Mouse (Mus musculus) gastrocnemius, postnatal 4 days (tissue): ENCODE data around the gene Polr2a. TPM values are rescaled to one million over a fixed set of nuclear protein-coding genes. Genes with fewer than 3 reads are reported as not detected.
A peak's percentile ranks its signal among the peaks of the same experiment; 100 is the strongest.
"Not testable (repeated sequence)": the region's sequence is repeated elsewhere in the genome, so short reads cannot be mapped to it uniquely, and the experiment has no call there.

Experiments used
- DNase-seq, 2 experiments: peaks; one replicate each; pipeline ENCODE4 v3.0.0; 2021 to 2022; ENCODE audit warnings: low spot score in 2 of 2, mixed read lengths in 2 of 2
- total RNA-seq, 2 experiments: library from RNA; stranded (reverse); gene quantifications; 2 replicates each; pipeline ENCODE4 v1.2.3; 2021

The Polr2a gene
- total RNA-seq, 2 experiments from 2014 or later = 66.4 to 72.2 TPM

DNA sequence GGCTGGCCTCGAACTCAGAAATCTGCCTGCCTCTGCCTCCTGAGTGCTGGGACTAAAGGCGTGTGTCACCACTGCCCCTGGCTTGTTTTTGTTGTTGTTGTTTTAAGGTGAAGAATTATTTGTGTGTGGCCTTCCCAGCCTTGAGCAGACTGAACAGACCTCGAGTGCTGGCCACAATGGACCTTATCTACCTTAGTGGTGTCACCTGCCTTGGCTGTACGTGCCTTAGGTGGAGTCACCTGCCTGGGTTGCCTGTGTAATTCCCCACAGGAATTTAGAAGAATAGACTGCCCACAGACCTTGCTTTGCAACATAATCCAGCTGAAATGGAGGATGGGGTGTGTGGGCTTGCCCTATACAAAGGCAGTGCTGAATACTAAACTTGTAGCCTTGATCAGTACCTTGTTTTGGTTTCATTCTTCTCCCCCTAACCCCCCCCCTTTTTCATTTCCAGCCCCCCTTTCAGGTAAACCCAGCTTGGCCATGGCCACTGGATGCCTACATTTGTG is 50.5 kb downstream of the Polr2a start:
- no peak for DNase-seq

GRCm38 (mm10) chr11:69707480-69707847 is 51.0 kb downstream of the Polr2a start:
- no peak for DNase-seq

- DNase-seq = peak in 1 of 2 experiments; percentile 62
Observed at GRCm38 (mm10) chr11:69706775-69707479, 51.5 kb downstream of the Polr2a start.

DNA sequence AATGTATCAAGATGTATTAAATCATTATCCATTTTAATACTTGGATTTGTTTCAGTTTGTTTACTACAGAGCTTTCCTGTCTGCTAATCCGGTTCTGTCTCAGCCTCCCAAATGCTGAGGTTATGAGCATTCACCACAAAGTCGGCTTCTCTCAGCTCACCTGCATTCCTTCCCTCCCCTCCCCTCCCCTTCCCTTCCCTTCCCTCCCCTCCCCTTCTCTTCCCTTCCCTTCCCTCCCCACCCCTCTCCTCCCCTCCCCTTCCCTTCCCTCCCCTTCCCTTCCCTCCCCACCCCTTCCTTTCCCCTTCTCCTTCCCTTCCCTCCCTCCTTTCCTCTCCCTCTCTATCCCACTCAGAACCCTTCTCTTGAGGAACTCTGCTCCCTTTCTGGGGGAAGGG is 53.8 kb downstream of the Polr2a start:
- DNase-seq = no peak

DNA sequence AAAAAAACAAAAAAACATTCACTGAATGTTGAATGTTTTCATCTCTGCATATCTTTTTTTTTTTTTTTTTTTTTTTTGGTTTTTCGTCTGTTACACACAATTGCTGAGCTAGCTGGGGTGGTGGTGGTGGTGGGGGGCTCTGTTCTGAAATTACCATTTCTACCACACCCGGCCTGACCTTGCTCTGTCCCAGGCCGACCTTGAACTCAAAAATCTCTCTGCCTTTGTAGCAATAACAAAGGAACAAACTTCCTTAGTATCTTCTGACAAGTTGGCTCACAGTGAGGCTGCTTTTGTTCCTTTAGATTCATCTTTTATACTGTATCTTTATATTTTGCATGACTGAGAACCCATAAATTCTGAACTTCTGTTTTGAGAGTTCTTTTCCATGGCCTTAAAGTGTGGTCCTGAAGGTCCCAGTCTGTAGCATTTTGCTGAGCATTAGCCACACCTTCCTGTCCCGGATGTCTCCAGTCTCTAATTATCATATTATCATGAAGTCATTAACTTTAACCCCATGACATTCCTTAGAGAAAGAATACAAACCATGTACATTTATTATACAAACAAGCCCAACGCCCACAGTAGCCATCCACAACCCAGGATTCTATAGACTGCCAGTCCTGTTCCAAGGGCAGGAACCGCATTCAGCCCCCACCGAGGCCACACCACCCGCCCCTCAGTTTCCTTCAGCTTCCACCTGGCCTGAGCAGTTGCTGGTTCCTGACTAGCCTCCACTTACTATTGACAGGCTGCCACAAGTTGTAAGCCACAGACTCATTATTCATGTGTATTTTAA is 54.4 kb downstream of the Polr2a start:
- no peak for DNase-seq

GRCm38 (mm10) chr11:69703381-69703780 is 55.1 kb downstream of the Polr2a start:
- DNase-seq = not testable (repeated sequence)

- not testable (repeated sequence) for DNase-seq
Observed at GRCm38 (mm10) chr11:69702886-69703285, 55.6 kb downstream of the Polr2a start.

DNA sequence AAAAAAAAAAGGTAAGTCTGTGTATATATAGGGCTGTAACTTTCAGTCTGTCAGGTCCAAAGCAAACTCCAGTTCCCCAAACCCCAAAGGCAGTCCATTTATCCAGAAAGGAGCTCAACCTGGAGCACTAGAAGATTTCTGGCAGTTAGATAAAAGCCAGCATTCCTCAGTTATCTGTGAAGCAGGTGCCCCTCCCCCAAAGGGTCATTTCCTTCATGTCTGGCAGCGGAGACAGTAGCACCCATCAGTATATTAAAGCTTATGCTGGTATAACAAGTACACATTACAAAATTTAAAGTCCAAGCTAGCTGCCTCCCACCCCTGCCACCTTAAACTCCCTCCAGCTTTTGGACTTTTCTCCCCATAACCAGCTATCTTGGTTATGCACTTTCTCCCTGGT is 58.8 kb downstream of the Polr2a start:
- no peak for DNase-seq

DNA sequence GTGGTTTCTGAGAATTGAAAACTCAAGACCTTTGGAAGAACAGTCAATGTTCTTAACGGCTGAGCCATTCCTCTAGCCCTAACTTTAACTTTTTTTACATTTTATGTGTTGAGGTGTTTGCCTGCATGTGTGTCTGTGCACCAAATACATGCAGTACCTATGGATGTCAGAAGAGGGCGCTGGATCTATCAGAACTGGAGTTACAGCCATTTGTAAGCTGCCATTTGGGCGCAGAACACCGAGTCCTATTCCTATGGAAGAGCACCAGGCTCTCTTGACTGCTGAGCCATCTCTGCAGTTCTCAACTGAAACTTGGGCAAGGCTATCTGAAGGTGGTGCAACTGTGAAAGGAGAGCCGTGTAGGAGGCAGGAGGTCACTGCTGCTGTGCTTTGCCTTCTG is 59.9 kb downstream of the Polr2a start:
- DNase-seq = no peak

DNA sequence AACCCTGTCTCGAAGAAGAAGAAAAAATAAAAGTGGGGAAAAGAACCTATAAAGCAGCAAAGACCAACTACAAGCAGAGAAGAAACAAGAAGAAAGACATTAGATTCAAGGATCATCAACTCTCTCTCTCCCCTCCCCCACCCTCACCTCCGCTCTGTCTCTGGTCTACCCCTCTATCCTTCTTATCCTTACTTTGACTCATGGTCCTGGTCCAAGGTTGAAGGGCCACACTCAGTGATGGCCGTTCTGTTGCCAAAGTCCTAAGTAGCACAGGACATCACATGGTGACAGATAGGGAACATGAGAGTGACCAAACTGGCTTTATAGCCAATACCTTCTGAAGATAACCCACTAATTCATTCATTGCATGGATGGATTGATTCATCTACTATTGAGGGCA is 61.0 kb downstream of the Polr2a start:
- DNase-seq = no peak

DNA sequence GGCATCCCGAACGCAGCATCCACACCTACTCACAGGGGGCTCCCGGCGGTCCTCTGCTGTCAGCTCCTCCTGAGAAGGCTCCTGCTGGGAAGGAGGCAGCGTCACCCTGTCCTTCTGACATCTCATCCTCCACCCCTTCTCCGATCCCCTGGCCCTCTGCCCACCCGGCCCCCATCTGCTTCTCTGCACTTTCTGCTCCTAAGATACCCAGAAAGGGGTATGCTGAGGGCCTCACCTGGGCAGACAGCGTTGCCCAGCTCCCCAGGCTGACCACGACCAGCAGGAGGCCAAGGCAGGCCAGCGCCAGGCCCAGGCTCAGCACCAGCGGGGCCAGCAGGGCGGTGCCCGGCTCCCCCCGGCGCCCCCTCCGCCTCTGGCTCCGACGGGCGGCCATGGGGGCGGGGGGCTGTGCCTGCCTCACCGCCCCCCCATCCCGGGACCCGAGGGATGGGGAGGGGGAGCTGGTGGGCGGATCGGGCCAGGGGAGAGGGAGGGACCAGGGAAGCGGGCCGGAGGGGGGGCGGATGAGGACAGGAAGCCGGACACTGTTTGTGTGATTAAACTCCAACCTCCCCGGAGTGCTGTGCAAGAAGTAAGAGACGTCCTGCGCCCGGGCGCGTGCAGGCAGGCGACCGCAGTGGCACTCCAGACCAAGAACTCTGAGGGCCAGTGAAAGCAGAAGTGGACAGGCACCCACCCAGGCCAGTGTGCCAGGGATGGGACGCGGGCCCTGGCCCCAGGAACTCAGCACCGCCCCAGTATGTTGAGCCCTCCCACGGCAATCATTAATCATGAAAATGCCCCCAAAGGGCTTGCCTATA is 62.9 kb downstream of the Polr2a start, which contains the start of the genes Tnfsf12 and Tnfsfm13:
Gene Tnfsf12 (minus strand): TSS at position 489 of the 821 bp plus-strand sequence.
Gene Tnfsfm13 (minus strand): TSS at position 738 of the 821 bp plus-strand sequence.
- peak; percentile 75 to 83 for DNase-seq

DNA sequence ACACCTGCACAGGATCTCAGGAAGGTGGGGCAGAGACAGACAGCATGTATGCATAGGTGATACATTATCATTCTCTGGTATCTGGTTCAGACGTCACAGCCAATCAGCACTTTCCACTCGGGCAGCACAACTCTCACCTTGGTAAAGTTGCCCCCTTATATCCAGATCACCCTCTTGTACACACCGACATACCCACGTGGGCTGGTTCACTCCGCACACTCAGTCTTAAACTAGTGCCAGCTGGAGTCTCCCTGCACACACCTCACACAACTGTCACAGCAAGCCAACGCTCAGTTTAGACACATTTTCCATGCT is 63.4 kb downstream of the Polr2a start:
- no peak for DNase-seq

DNA sequence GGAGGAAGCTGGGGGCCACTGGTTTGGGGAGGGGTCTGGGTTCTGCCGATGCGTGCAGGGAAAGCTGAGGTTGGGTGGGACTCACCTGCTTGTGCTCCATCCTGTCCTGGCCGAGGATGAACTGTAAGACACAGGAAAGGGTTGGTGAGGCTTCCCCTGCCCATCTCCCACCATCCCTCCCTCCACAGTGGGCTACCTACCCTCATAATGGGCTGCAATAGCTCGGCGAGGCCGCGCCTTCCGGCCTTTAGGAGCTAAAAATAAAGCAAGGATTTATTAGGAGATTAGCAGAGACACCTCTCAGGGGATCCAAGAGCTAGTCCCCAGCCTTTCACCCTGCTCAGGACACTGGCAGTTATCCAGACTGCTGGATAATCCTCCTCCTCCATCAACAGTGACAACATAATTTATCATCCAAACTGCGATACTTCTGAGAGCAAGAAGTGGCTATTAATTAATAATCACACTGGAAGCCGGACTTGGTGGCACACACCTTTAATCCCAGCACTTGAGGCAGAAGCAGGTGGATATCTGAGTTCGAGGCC is 64.9 kb downstream of the Polr2a start:
- DNase-seq = no peak

DNA sequence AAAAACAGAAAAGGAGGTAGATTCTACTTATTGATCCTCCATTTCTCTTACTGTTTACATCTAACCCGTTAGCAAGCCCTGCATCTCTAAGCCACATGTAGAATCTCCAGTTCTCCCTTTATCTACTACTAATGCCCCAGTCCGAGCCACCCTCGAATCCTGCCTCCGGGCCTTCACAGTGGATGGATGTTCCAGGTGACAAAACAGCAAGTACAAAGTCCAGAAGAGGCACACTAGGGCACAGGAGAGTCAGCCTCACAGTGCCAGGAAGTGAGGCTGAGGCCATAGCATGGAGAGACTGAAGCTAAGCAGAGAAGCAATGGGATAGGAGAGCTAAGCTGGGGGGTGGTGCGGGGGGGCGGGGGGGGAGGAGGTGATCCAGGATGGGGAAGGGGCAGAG is 65.6 kb downstream of the Polr2a start:
- no peak for DNase-seq

- DNase-seq = no peak
Observed at GRCm38 (mm10) chr11:69692196-69692811, 66.1 kb downstream of the Polr2a start.

DNA sequence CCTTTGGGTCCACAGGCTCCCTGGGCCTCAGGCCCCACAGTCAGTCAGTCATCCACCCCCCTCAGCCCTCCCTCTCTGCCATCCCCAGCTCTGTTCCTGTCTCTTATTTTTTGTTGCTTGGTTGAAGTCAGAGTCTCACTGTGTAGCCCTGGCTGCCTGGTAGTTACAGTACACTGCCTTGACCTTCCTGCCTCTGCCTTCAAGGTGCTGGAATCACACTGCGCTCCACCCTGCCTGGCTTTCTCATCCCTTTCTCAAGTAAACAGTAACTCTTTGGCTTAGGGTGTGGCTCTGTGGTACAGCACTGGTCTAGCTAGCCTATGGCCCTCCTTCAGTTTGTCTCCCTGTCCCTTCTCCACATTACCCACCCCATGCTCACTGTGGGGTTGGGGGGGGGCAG is 68.5 kb downstream of the Polr2a start:
- no peak for DNase-seq

GRCm38 (mm10) chr11:69687061-69687460 is 71.4 kb downstream of the Polr2a start:
- no peak for DNase-seq

DNA sequence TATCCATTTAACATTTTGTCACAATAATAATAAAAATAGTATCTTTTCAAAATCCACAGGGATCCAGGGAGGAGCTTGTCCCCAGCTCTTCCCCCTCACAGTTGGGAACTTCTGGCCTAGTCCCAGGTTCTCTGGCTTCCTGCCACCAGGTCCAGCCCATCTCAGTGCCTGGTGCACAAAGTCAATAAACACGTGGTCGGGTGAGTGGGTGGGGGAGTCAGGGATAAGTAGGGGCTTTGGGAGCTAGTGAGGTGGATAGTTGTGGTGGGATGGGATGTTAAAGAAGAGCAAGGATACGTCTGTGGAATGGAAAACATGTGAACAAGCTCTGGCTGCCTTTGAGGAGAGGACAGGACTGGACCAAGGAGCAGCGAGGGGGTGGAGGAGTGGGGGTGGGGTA is 72.1 kb downstream of the Polr2a start:
- peak; percentile 82 to 86 for DNase-seq

DNA sequence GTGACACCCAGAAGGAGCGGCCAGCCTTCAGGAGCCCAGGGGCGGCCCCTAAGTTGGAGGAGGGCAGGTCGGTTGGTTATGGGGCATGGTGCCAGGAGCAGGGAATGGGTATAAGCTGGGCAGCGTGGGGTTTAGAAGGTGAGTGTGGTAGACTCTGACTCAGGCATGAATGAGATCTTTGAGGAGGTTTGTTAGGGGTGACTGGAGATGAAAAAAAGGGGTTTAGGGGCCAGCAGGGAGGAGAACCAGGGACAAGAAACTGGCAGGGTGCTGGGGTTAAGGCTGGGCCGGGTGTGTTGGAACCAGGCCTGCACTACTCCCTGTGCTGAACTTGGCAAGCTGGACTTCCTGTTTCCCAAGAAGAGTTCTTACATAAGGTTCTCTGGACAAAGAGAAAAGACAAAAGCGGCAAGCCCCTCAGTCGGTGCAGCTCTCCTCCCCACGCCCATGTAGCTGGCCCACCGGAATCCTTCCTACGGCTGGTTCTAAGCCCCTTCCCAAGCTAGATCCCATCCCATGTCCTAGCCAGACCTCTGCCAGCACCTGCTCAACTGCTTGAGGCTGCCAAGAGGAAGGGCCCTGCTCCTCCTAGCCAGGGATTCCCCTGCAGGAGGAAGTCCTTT is 72.8 kb downstream of the Polr2a start, which contains the start of gene Tnfsf13:
Gene Tnfsf13 (minus strand): TSS at position 259 of the 623 bp plus-strand sequence.
- DNase-seq = peak in 1 of 2 experiments; percentile 74

GRCm38 (mm10) chr11:69684936-69685335 is 73.5 kb downstream of the Polr2a start:
- no peak for DNase-seq
